Mouse (Mus musculus) forebrain, embryonic 12.5 days (tissue): ENCODE results near the gene Cuedc2. TPM values are rescaled to one million over a fixed set of nuclear protein-coding genes. Genes with fewer than 3 reads are reported as not detected.

ENCODE experiments used
- ATAC-seq: fragments of 200-750 bp; cut with Nextera tagmentation; 2 replicates; pipeline ENCODE4 v1.8.0; 2017; ENCODE audit warnings: moderate TSS enrichment; ENCODE audit not compliant: low FRiP score
- H3K27ac ChIP-seq: fragments of 300-500 bp; sonication (generic); 2 replicates; pipeline ENCODE4 v1.5.1; 2016; ENCODE audit warnings: mild to moderate bottlenecking
- H3K27me3 ChIP-seq: fragments of 300-500 bp; sonication (generic); 2 replicates; pipeline ENCODE4 v1.6.1; 2016; ENCODE audit warnings: mild to moderate bottlenecking
- H3K36me3 ChIP-seq: fragments of 300-500 bp; sonication (generic); replicated peaks from 2 replicates; pipeline ENCODE4 v1.6.1; 2016; ENCODE audit warnings: mild to moderate bottlenecking
- H3K4me1 ChIP-seq: fragments of 300-500 bp; sonication (generic); 2 replicates; pipeline ENCODE4 v1.6.1; 2016
- H3K4me2 ChIP-seq: fragments of 300-500 bp; sonication (generic); 2 replicates; pipeline ENCODE4 v1.6.1; 2016; ENCODE audit warnings: mild to moderate bottlenecking, moderate library complexity
- H3K4me3 ChIP-seq: fragments of 300-500 bp; sonication (generic); replicated peaks from 2 replicates; pipeline ENCODE4 v1.5.1; 2016; ENCODE audit warnings: mild to moderate bottlenecking
- H3K9ac ChIP-seq: fragments of 300-500 bp; sonication (generic); 2 replicates; pipeline ENCODE4 v1.6.1; 2016; ENCODE audit warnings: mild to moderate bottlenecking
- H3K9me3 ChIP-seq: fragments of 300-500 bp; sonication (generic); 2 replicates; pipeline ENCODE4 v1.6.1; 2016
- WGBS: fragments of 180-500 bp; shearing (Covaris S2); methylation state at CpG from one replicate; pipeline ENCODE4 v1.1.7; 2016; 5-methylcytosine and 5-hydroxymethylcytosine counted together
- polyA plus RNA-seq: library from polyadenylated mRNA; unstranded; fragments of >200 nt; fragmentation: Nextera tagmentation; extraction: Ambion mirVana; gene quantifications from 2 replicates; pipeline ENCODE4 v1.2.1, GENCODE M21; 2016

Gene Cuedc2
- polyA plus RNA-seq, 1 experiment from 2014 or later, result 226 TPM

GRCm38 (mm10) chr19:46324918-46325317 is 13.6 kb downstream of the Cuedc2 start:
- H3K4me1 ChIP-seq, result peaks cover 73% of the 10 kb centered on the region
- H3K4me3 ChIP-seq, result no peak overlapping the region
- no peaks in the 10 kb centered on the region for H3K9me3 ChIP-seq
- no peaks in the 10 kb centered on the region for H3K36me3 ChIP-seq
- H3K27ac ChIP-seq, result no peak overlapping the region
- H3K4me2 ChIP-seq, result peak overlapping the region; percentile 96
- H3K27me3 ChIP-seq, result peaks cover 66% of the 10 kb centered on the region
- ATAC-seq, result no peak
- no peak overlapping the region for H3K9ac ChIP-seq
- 76% methylated on average over 5 of the region's 5 CpGs for WGBS

GRCm38 (mm10) chr19:46324366-46324765 is 14.1 kb downstream of the Cuedc2 start:
- Histone ChIP-seq H3K4me1 (peaks cover 73% of the 10 kb centered on the region), H3K27ac (no peak overlapping the region), H3K27me3 (peaks cover 71% of the 10 kb centered on the region), H3K36me3 (no peaks in the 10 kb centered on the region), H3K9me3 (no peaks in the 10 kb centered on the region), H3K4me2 (no peak overlapping the region), H3K4me3 (no peak overlapping the region), H3K9ac (no peak overlapping the region)
- ATAC-seq, result no peak
- 81% methylated on average over 11 of the region's 11 CpGs for WGBS

- ATAC-seq, result no peak
- Histone ChIP-seq H3K4me2 (no peak overlapping the region), H3K36me3 (no peaks in the 10 kb centered on the region), H3K4me3 (no peak overlapping the region), H3K9ac (no peak overlapping the region), H3K9me3 (no peaks in the 10 kb centered on the region), H3K27me3 (peaks cover 73% of the 10 kb centered on the region), H3K27ac (no peak overlapping the region), H3K4me1 (peaks cover 73% of the 10 kb centered on the region)
- WGBS, result 82% methylated on average over 5 of the region's 5 CpGs
These were observed 14.8 kb downstream of the Cuedc2 start for GRCm38 (mm10) chr19:46323716-46324115.

GRCm38 (mm10) chr19:46322996-46323572 is 15.4 kb downstream of the Cuedc2 start:
- WGBS, result 82% methylated on average over 13 of the region's 13 CpGs
- no peak overlapping the region for H3K4me3 ChIP-seq
- ATAC-seq, result no peak
- no peaks in the 10 kb centered on the region for H3K9me3 ChIP-seq
- peak overlapping the region; percentile 25; the same call in 1 of the 2 replicates for H3K9ac ChIP-seq
- no peak overlapping the region for H3K4me2 ChIP-seq
- no peaks in the 10 kb centered on the region for H3K36me3 ChIP-seq
- peaks cover 79% of the 10 kb centered on the region for H3K27me3 ChIP-seq
- peaks cover 77% of the 10 kb centered on the region for H3K4me1 ChIP-seq
- peak overlapping the region; percentile 77 for H3K27ac ChIP-seq

GRCm38 (mm10) chr19:46322144-46322995 is 16.1 kb downstream of the Cuedc2 start:
- peak overlapping the region; percentile 77 for H3K27ac ChIP-seq
- 57% methylated on average over 11 of the region's 11 CpGs for WGBS
- H3K36me3 ChIP-seq, result no peaks in the 10 kb centered on the region
- H3K27me3 ChIP-seq, result peaks cover 87% of the 10 kb centered on the region
- no peak; the same call in 1 of the 2 replicates for ATAC-seq
- H3K9me3 ChIP-seq, result no peaks in the 10 kb centered on the region
- peak overlapping the region; percentile 25; the same call in 1 of the 2 replicates for H3K9ac ChIP-seq
- no peak overlapping the region for H3K4me3 ChIP-seq
- peak overlapping the region; percentile 47 for H3K4me2 ChIP-seq
- H3K4me1 ChIP-seq, result peaks cover 80% of the 10 kb centered on the region

- Histone ChIP-seq H3K4me1 (peaks cover 77% of the 10 kb centered on the region), H3K4me3 (0 out of 2 replicates have a peak overlapping the region, but pooled peaks have one; percentile 10), H3K4me2 (peak overlapping the region; percentile 47), H3K27me3 (peaks cover 89% of the 10 kb centered on the region), H3K9me3 (no peaks in the 10 kb centered on the region), H3K9ac (0 out of 2 replicates have a peak overlapping the region, but pooled peaks have one; percentile 12), H3K36me3 (no peaks in the 10 kb centered on the region), H3K27ac (peak overlapping the region; percentile 77)
- 20% methylated on average over 6 of the region's 6 CpGs for whole genome bisulfite sequencing
- ATAC-seq, result peak; percentile 79
These were observed 17.2 kb downstream of the Cuedc2 start for GRCm38 (mm10) chr19:46321101-46321943.

- Histone ChIP-seq H3K36me3 (no peaks in the 10 kb centered on the region), H3K27me3 (peaks cover 89% of the 10 kb centered on the region), H3K4me1 (peaks cover 67% of the 10 kb centered on the region), H3K4me2 (no peak overlapping the region), H3K27ac (0 out of 2 replicates have a peak overlapping the region, but pooled peaks have one; percentile 77), H3K9ac (no peak overlapping the region), H3K9me3 (no peaks in the 10 kb centered on the region), H3K4me3 (no peak overlapping the region)
- no peak for ATAC-seq
- WGBS, result 83% methylated on average over 8 of the region's 8 CpGs
These were observed 18.3 kb downstream of the Cuedc2 start for GRCm38 (mm10) chr19:46320076-46320785.

- 12% methylated on average over 16 of the region's 16 CpGs for WGBS
- Histone ChIP-seq H3K4me3 (peak overlapping the region; percentile 0; the same call in 1 of the 2 replicates), H3K4me1 (peaks cover 67% of the 10 kb centered on the region), H3K36me3 (no peaks in the 10 kb centered on the region), H3K27me3 (peaks cover 89% of the 10 kb centered on the region), H3K27ac (peak overlapping the region; percentile 47; the same call in 1 of the 2 replicates), H3K4me2 (peak overlapping the region; percentile 64), H3K9ac (no peak overlapping the region), H3K9me3 (no peaks in the 10 kb centered on the region)
- peak; percentile 36; the same call in 1 of the 2 replicates for ATAC-seq
These were observed 19.7 kb downstream of the Cuedc2 start for GRCm38 (mm10) chr19:46318586-46319378.

GRCm38 (mm10) chr19:46318031-46318471 is 20.5 kb downstream of the Cuedc2 start:
- Histone ChIP-seq H3K4me2 (peak overlapping the region; percentile 64), H3K4me3 (peak overlapping the region; percentile 47), H3K9me3 (no peaks in the 10 kb centered on the region), H3K9ac (peak overlapping the region; percentile 59), H3K27me3 (peaks cover 89% of the 10 kb centered on the region), H3K27ac (peak overlapping the region; percentile 4; the same call in 1 of the 2 replicates), H3K36me3 (no peaks in the 10 kb centered on the region), H3K4me1 (peaks cover 65% of the 10 kb centered on the region)
- 3% methylated on average over 36 of the region's 42 CpGs for WGBS
- ATAC-seq, result no peak

- no peaks in the 10 kb centered on the region for H3K9me3 ChIP-seq
- H3K36me3 ChIP-seq, result no peaks in the 10 kb centered on the region
- no peak overlapping the region for H3K27ac ChIP-seq
- under 1% methylated on average over 47 of the region's 48 CpGs for WGBS
- peaks cover 89% of the 10 kb centered on the region for H3K27me3 ChIP-seq
- peaks cover 59% of the 10 kb centered on the region for H3K4me1 ChIP-seq
- peak overlapping the region; percentile 47 for H3K4me3 ChIP-seq
- no peak for ATAC-seq
- peak overlapping the region; percentile 59 for H3K9ac ChIP-seq
- peak overlapping the region; percentile 64 for H3K4me2 ChIP-seq
These were observed 21.0 kb downstream of the Cuedc2 start for GRCm38 (mm10) chr19:46317546-46317885.
